Mouse (Mus musculus): ENCODE measurements around the gene Aco2. TPM values are rescaled to one million over a fixed set of nuclear protein-coding genes. Genes with fewer than 3 reads are reported as not detected.
A peak's percentile ranks its signal among the peaks of the same experiment; 100 is the strongest.

Gene Aco2
- total RNA-seq, 2 experiments from 2014 or later, result 162 to 171 TPM

- ATAC-seq (replicated peaks; ENCODE audit: low FRiP score, low TSS enrichment, poor library complexity, severe bottlenecking), result no peak
Observed at GRCm38 (mm10) chr15:81912498-81912897, 40.4 kb downstream of the Aco2 start.

DNA sequence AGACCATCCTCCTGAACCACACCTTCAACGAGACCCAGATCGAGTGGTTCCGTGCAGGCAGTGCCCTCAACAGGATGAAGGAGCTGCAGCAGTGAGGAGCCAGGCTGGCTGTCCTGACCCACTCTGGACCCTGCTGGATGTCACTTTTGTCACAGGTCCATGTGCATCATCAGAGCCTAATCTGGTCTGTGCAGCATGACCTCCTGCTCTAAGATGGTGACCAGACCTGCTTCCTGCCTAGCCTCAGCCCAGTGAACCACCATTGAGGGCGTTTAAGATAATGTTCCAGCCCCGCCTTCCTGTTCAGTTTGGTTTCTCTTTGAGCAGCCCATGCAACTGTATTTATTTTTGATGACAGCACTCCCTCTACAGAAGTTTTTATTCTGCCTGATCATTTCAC lies 42.6 kb downstream of the Aco2 start:
- ATAC-seq (replicated peaks; ENCODE audit: low FRiP score, low TSS enrichment, poor library complexity, severe bottlenecking), result peak; percentile 72

- no peak for ATAC-seq (replicated peaks; ENCODE audit: low FRiP score, low TSS enrichment, poor library complexity, severe bottlenecking)
Observed at GRCm38 (mm10) chr15:81915663-81916062, 43.6 kb downstream of the Aco2 start.

GRCm38 (mm10) chr15:81917201-81917600 lies 45.1 kb downstream of the Aco2 start:
- ATAC-seq (replicated peaks; ENCODE audit: low FRiP score, low TSS enrichment, poor library complexity, severe bottlenecking), result no peak

DNA sequence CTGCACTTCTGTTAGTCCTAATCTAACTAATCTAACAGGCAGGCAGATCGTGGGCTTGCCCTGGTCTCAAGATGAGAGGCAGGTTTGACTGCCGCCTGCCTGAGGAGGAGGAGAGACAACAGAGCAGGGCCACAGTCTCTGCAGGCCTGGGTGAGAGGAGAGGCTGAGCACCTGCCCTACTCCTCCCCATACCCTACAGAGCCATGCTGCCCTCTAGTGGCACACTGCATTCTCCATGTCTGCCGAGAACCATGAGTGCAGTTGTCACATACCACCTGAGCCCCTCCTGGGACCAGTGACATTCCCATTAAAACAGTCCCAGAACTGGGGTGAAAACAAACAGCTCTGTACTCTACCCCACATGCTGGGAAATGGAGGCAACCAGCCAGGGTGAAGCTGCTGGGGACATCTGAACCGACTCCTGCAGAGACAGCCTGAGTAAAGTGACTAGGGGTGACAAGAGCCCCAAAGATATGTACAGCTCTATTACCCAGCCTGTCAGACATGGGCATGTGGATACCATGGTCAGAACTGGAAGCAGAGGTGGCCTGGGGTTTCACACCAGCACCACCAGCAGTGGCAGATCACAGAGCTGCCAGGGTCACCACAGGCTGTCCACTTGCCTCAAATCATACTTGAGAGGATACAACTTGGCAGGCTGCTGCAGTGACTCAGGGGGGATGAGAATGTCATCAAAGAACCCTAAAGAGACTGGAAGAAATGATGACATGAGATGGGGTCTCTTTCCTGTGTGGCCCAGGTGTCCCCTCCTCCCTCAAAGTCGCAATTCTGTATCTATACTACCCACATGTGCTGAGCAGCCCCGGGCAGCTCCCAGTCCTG lies 45.7 kb downstream of the Aco2 start:
- ATAC-seq (replicated peaks; ENCODE audit: low FRiP score, low TSS enrichment, poor library complexity, severe bottlenecking), result peak; percentile 53

DNA sequence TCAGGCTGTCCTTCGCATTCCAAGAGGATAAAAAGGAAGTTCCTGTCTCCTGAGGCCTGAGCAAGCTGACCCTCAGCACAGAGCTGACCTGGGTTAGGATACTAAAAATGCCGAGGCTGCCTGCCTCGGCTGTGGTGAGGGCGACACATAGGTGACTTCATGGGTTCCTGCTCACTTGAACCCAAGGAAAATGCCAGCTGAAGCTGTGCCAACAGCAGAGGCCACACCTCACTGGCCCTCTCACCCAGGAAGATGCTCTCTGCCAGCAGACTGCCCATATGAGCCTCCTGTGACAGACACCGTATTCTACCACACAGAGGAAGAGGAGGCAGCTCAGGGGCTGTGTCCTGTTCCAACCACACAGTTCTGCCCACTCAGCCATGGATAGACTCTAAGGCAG lies 47.0 kb downstream of the Aco2 start:
- no peak for ATAC-seq (replicated peaks; ENCODE audit: low FRiP score, low TSS enrichment, poor library complexity, severe bottlenecking)

DNA sequence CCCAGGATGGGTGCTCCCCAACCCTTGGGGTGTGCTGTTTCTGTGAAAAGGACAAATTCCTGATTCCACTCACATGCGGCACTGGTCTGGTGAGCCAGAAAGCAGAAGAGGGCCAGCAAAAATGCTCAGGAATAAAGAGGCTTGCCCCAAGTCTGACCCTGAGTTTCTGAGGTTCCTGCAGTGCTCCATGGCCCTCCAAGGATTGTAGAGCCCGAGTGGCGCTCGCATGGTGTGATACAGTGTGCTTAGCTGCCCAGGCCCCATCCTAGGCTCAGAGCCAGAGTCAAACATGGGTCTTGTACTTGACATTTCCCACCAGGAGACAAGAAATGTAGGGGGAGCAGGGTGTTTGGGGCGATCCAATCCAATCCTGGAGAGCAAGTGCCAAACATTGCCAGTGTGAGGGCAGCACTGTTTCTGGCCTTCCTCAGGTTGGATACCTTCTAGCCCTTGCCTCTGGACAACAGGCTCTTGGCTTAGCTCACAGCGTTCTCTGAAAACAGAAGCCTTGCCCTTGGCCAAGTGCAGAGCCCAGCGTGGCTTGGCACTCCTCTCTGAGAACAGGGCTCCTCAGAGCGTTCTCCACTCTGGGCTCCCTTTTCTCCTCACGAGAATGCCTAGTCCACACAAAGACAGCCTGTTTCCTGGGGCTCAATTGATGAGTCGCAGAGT lies 48.6 kb downstream of the Aco2 start:
- ATAC-seq (replicated peaks; ENCODE audit: low FRiP score, low TSS enrichment, poor library complexity, severe bottlenecking), result no peak

- ATAC-seq (replicated peaks; ENCODE audit: low FRiP score, low TSS enrichment, poor library complexity, severe bottlenecking), result no peak
Observed at GRCm38 (mm10) chr15:81921255-81921654, 49.1 kb downstream of the Aco2 start.

- peak; percentile 58 for ATAC-seq (replicated peaks; ENCODE audit: low FRiP score, low TSS enrichment, poor library complexity, severe bottlenecking)
Observed at GRCm38 (mm10) chr15:81924933-81925332, 52.8 kb downstream of the Aco2 start.

DNA sequence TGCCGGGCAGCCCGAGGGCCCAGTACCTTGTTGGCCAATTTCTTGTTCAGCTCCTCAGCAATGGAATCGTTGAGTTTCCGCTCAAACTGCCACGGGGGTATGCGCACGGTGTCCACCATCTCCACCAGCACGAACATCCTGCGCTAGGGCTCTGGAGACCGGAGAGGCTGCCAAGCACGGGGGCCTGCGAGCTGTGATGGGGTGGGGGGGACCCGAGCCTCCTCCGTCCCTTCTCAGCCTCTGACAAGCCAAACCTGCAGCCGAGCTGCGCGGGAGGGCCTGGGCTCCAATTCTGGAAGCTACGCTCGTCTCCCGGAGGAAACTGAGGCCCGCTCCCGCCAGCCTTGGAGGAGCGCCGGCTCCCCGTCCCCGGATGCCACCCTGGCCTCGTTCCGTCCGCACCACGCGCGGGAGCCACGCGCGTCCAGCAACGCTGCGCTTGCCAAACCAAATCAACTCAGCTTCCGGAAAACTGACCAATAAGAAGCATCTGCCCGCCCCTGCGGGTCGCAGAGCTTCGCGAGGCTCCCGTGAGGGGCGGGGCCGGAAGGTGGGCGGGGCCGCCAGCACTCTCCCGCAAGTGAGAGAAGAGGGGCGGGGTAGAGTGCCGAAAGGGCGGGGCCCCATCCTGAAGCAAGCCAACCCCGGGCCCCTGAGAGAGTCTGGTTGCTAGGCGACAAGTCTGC lies 53.8 kb downstream of the Aco2 start, which contains the start of gene Polr3h:
Gene Polr3h, minus strand, starts transcription at position 481 of the 686 bp plus-strand sequence.
- ATAC-seq (replicated peaks; ENCODE audit: low FRiP score, low TSS enrichment, poor library complexity, severe bottlenecking), result peak; percentile 82

DNA sequence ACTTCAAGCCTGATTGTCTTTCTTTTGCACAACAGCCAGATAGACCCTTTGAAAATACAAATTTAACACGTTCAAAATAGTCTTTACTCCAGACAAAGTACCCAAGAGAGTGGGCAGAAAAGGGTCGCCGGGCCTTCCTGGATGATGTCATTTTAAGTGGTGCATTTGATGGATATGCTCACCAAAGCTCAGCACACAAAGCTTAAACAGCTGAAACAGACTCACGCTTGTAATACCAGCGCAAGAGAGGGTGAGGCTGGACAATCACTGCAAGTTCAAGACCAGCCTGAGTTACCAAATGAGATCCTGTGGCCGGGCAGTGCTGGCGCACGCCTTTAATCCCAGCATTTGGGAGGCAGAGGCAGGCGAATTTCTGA lies 54.3 kb downstream of the Aco2 start:
- no peak for ATAC-seq (replicated peaks; ENCODE audit: low FRiP score, low TSS enrichment, poor library complexity, severe bottlenecking)

- ATAC-seq (replicated peaks; ENCODE audit: low FRiP score, low TSS enrichment, poor library complexity, severe bottlenecking), result no peak
Observed at GRCm38 (mm10) chr15:81927741-81928140, 55.6 kb downstream of the Aco2 start.

GRCm38 (mm10) chr15:81928277-81928676 lies 56.2 kb downstream of the Aco2 start:
- ATAC-seq (replicated peaks; ENCODE audit: low FRiP score, low TSS enrichment, poor library complexity, severe bottlenecking), result no peak

GRCm38 (mm10) chr15:81932951-81933470 lies 60.9 kb downstream of the Aco2 start:
- no peak for ATAC-seq (replicated peaks; ENCODE audit: low FRiP score, low TSS enrichment, poor library complexity, severe bottlenecking)

- ATAC-seq (replicated peaks; ENCODE audit: low FRiP score, low TSS enrichment, poor library complexity, severe bottlenecking), result no peak
Observed at GRCm38 (mm10) chr15:81933986-81934385, 61.9 kb downstream of the Aco2 start.

DNA sequence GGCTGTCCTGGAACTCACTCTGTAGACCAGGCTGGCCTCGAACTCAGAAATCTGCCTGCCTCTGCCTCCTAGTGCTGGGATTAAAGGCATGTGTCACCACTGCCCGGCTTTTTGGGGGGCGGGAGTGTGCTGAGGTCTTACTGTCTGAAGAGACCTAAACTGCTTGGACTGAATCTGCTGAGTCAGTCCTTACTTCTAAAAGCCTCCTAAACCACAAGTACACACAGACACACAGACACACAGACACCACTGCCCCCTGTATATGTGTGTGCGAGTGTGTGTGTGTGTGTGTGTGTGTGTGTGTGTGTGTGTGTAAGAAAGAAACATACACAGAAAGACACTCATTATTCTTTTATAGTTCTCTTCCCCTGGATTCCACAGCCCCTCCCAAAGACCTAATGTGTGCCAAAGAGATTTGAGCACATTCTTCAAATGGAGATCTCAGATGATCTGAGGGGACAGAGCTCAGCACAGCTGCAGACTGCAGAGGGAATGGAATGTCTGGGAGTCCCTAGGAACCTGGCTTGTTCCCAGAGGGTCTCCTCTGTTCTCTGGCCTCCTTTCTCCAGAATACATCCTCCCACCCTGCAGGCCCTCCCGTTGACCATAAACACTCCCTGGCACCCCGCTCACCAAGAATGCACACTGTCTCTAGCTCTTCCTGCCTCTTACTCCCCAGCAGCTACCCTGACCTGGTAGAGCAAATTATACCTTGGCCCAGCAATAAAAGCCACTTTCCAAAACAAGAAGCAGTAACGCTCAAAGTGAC lies 63.9 kb downstream of the Aco2 start:
- no peak for ATAC-seq (replicated peaks; ENCODE audit: low FRiP score, low TSS enrichment, poor library complexity, severe bottlenecking)

GRCm38 (mm10) chr15:81936679-81937078 lies 64.6 kb downstream of the Aco2 start, which contains the start of gene Csdc2:
Gene Csdc2 (plus strand): TSS chr15:81936759.
- ATAC-seq (replicated peaks; ENCODE audit: low FRiP score, low TSS enrichment, poor library complexity, severe bottlenecking), result no peak

- no peak for ATAC-seq (replicated peaks; ENCODE audit: low FRiP score, low TSS enrichment, poor library complexity, severe bottlenecking)
Observed at GRCm38 (mm10) chr15:81937098-81937972, 65.2 kb downstream of the Aco2 start.
